Mouse (Mus musculus) cerebellum, adult 9-10 months (tissue): ENCODE data around the gene Madd.
A peak's percentile ranks its signal among the peaks of the same experiment; 100 is the strongest.

Experiments used
- DNase-seq: peaks from one replicate; pipeline ENCODE4 v3.0.0; 2022

The Madd gene

DNA sequence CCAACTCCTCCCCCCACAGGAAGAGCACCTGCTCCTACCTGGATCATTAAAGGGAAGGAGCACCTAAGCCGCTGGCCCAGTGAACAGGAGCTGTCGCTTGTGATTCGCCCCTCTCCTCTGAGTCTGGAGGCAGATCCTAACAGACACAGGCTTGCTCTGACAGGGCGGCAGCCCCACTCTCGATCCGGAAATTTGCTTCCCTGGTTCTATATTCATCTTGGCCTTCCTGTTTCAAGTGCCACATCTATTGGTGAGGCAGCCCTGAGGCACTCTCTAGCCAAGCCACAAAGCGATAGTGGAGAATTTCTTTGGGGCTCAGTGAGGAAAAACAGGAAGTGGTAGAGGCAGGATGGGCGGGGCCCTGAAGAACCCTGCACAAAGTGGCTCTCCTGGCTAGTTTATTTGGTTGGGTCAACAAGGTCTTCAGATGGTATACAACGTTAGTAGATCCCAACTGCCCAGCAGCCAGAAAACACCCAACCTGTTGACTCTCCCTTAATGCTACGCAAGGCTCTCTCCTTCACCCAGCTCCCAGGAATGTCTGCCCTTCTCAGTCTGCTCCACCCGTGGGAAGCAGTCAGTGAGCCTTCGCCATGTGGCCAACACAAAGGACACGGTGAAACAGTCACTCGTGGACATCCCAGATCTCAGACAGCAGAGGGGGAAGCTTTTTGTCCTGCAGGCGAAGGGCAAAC, at the start of gene Madd:
TSS of gene Madd (minus strand) at position 127 of the 695 bp plus-strand sequence.
- DNase-seq, result peak; percentile 63

DNA sequence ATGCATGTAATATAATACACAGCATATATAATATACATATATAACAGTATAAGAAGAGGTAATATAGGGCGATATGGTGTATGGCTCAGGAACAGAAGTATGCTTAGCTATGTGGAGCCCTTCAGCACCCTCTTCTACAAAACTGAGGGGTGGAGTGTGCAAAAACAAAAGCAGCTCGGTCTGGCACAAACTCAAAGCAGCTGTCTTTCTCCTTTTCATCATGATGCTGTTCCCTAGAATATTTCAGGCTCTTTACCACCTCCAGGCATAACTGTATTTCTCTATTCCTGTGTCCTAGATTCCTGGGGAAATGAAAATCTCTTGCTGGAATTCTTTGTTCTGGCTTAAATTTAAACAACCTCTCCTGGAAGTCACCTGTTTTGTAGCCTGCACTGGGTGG, 46.1 kb upstream of the Madd start:
- DNase-seq, result no peak

DNA sequence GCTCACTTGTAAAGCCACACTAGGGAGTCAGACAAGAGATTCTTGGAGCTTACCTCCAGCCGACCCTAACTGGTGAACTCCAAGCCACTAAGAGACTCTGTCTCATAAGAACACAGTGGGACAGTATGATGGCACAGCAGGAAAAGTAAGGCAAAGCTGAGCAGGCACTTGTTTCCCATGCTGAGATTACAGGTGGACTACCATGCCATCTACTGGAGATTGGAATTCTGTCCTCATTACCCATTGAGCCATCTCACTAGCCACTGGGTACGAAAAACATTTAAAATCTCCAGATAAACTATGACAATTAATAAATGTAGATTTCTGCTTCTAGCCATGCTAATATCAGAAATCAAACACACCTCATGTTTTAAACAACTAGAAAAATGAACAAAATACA, 40.0 kb upstream of the Madd start:
- no peak for DNase-seq

DNA sequence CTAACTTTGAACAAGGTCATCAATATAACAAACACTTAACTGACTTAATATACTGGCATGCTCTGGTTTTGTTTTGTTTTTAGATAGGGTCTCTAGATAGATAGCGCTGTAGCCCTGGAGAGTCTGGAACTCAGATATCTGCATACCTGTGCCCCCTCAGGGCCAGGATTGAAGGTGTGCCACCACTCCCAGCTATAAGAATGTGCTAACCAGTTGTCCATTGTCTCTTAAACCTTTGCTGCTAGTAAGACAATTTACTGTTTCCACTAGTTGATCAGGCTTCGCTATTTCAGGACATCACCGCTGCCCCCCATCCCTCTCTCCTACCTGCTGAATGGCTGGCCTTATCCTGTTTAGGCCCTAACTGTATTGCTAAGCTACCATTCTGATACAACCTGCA, 36.9 kb upstream of the Madd start:
- DNase-seq, result no peak

DNA sequence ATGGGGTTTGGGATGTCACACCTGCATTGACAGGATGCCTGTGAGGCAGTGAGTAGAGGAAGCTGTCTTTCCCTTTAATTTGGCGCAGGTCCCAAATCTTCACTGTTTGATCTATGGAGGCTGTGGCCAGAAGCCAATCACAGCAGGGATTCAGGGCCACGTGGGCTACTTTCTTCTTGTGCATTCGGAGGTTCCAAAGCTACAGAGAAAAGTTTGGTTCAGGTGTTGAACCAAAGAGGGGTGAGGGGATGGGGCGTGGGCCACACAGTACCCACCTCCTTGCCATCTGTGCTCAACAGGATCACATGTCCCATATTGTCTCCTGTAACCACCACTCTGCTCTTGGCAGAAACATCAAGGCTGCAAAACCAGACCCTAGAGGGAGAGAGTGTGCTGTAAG, 33.4 kb upstream of the Madd start:
- peak; percentile 44 for DNase-seq

DNA sequence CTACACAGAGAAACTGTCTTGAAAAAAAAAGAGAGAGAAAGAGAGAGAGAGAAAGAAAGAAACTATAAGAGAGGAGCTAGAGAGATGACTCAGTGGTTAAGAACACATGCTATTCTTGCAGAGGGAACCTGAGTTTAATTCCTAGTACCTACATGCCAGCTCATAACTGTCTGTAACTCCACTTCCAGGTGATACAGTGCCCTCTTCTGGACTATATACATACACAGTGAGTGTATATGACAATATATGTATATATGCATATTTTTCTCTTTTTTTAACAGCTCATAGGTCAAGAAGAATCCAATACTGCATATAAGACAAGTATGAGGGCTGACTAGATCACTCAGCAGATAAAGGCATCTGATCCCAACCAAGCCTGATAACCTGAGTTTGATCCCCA, 29.7 kb upstream of the Madd start:
- DNase-seq, result no peak

DNA sequence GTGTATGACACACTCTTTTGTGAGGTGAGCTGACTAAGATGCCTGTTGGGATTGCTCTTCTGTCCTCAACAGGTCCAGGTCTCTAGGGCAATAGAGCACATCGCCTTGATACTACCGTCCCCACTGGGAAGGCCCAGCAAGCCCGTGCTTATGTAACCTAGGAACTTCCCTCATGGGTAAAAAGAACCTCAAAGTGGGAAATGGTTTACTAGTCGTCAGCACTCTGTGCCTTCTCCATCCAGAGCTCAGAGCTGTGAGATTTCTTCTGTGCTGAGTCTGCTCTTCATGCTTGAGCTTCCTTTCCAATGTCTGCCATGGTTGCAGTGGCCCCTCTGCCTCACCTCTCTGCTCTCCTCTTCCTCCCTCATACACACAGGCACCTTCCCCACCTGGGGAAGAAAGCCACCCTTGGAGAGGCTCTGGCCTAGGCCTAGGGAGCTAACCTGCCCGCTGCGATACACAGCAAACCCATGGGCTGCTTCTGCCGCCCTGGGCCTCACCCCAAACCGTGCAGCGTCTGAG, 22.7 kb upstream of the Madd start:
- DNase-seq, result no peak

DNA sequence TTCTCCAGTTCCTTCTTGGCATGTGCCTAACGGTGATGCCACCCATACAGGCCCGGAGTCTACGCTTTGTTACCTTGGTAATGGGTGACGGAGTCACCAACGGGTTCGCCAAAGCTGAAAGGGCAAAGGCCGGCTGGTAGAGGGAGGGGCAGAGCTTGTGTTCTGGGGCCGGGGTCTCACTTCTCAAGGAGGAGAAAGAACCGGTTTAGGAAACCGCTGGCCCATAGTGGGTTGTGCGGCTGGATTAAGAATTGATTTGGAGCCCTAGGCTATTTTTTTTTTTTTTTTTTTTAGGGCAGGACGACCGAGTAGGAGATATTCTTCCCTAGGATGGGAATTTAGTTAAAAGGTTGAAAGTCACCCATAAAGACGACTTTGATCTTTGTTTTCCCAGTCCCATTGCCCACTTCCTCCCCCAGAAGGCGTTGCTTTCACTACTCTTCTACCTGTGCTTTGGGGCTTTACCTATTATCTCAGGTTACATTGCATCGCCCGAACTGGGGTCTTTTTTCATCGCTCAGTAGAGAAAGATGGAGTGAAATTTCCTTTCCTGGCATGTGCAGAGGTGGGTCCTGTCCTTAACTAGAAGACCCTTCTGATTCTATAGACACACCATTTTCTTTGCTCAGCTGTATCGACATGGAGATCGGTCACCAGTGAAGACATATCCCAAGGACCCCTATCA, 19.5 kb upstream of the Madd start:
- no peak for DNase-seq

DNA sequence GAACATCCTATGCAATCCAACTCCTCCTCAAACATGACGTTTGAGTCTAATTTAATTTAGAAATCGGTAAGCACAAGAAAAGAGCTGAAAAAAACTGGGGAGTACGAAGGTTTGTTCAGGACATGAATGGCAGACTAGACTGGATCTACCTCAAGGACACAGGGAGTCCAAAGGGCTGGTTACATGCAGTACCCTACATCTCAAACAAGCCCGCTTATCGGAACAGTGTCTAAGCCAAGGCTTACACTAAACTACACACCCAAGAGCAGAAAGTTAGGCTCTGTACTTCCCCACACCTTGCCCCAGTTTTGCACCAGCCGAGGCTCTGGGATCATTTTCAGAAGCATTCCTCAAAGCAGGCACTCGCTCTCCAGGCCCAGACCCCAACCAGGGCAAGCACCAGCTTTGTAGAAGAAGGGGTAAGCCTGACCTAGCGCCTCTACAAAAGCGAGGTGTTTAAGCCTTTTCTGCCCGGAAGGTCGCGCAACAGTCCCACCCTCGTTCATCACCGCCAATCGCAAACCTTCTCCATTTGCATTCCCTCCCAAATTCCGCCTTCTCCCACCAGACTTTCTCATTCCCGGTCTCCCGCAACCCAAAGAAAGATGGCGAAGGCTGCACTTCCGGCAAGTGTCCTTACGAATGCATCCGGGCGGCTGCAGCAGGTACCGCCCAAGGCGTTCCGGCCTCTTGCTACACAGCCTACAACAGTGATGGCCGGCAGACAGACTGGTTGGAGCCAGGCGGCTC, 18.8 kb upstream of the Madd start, which contains the start of the genes Nr1h3 and Acp2:
TSS of gene Nr1h3 (minus strand) at position 613 of the 750 bp plus-strand sequence.
TSS of gene Acp2 (plus strand) at position 664 of the 750 bp plus-strand sequence.
- peak; percentile 96 for DNase-seq

DNA sequence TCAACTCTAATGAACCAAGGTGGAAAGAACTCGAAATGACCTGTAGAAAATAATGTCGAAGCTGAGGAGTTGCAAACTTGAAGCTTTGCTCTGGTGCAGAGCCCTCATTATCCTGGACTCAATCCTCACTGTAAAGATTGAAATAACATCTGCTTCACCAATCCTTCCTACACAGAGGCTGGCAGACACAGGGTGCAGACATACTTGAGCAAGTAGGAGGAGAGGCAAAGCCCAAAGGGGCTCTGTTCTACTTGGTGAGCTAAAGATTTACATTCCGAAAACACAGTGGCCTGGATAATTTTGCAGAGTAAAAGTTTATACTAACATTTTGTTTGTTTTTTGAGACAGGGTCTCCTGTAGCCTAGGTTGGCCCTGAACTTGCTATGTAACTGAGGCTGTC, 15.3 kb upstream of the Madd start:
- no peak for DNase-seq

DNA sequence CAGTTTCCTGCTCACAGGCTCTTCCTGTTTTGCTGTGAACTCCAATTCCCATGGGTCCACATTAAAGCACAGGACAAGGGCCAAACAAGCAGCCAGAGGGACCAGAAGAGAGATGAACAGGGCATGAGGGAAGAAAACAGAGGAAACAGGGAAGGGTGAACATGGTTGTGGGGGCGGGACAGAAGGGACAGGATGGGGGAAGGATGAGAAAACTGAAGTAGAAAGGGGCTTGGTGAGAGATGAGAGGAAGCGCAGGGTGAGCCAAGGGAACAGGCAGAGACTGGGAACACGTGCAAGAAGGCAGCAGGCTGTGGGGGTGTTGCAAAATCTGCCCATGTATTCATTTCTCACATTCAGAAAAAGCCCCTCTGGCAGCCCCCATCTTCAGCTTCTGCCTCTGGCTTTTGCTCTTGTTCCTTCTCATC, 13.0 kb upstream of the Madd start:
- no peak for DNase-seq

DNA sequence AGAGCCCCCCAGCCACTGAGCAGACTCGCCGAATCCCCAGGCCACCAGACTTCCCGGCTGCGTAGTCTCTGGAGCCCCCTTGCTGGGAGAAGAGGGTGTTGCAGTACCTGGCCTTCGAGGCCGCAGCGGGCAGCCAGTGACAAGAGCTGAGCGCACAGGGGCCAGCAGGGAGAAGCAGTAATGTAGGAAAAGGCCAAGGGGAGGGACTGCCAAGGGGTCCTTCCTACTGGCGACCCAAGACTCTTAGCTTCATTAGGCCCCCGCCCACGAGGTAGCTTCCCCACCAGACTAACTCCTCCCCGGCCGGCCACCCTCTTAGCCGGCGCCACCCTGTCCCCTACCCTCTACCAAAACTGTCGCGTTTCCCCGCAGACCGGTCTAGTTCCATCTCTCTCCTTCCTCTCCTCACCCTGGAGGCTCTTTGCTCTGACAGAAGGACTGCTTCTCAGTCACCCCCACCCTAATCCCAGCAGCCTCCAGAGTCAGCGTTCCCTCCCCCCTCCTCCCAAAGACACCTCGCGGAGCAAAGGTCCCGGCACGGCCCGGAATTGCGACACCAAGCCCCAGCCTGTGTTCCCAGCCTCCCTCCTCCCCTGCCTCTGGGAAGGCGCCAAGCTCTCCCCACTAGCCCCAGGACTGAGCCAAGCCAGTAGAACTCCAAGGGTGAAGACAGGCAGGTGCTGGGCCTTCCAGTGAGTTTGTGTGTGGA, 11.1 kb upstream of the Madd start:
- DNase-seq, result peak; percentile 80

DNA sequence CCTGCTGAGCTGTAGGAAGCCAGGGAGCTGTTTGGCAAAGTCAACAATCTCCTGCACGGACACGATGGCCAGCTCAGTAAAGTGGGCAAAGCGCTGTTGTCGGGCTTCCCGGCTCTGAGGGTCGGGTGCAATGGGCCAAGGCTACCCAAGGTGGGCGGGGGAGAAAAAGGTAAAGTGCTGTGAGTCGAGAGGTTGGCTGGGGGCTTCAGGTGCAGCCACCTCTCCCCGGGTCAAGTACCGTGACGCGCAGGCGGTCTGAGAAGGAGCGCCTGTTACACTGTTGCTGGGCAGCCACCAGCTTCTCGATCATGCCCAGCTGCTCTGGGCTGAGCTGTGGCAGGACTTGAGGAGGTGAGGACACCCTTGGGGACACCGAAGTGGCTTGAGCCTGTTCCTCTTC, 6.9 kb upstream of the Madd start:
- DNase-seq, result no peak

DNA sequence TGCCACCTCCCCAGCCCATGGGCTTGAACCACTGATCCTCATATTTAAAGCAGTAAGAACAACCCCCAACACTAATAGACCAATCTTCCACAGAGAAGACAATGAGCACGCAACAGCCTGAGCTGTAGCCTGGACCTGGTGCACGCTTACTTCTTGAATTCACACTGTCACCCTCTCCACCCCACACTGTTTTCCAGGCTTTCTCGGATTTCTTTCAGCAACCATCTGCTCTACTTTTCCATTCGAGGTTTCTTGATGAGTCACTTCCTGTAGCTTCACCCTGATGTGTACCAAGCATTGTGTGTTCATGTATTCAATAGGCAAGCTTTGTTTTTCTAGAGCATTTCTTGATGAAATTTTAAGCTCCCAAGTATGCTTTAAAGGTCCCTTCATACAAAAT, 3.8 kb upstream of the Madd start:
- no peak for DNase-seq

DNA sequence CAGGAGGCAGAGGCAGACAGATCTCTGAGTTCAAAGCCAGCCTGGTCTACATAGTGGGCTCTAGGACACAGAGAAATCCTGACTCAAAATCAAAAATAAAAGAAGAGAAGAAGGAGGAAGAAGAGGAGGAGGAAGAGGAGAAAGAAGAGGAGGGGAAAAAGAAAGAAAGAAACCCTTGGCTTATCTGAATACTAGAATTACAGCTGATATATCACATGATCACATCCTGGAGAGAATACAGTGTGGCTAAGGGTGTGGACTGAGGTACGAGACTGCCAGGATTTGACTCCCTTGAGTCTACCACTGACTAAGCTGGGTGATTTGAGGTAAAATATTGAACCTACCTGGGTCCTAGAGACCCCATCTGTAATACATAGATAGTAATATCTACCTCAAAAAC, 2.6 kb upstream of the Madd start:
- DNase-seq, result no peak

DNA sequence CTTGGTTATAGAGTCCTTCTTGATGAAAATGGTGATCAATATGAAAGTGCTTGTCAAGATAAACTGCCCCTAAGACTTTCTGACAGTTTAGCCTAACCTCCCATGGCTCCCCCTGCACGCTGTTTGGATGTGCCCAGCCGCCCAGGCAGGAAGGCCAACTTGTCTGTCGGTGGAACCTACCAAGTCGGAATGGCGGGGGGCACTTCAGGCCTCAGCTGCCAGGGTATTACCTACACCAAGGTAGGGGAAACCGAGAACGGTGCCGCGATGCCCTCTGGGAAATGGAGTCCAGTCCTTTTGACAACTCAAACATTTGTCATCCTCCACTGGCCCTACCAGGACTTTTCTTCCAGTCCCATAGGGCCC, 506 bp downstream of the Madd start:
- peak; percentile 100 for DNase-seq

DNA sequence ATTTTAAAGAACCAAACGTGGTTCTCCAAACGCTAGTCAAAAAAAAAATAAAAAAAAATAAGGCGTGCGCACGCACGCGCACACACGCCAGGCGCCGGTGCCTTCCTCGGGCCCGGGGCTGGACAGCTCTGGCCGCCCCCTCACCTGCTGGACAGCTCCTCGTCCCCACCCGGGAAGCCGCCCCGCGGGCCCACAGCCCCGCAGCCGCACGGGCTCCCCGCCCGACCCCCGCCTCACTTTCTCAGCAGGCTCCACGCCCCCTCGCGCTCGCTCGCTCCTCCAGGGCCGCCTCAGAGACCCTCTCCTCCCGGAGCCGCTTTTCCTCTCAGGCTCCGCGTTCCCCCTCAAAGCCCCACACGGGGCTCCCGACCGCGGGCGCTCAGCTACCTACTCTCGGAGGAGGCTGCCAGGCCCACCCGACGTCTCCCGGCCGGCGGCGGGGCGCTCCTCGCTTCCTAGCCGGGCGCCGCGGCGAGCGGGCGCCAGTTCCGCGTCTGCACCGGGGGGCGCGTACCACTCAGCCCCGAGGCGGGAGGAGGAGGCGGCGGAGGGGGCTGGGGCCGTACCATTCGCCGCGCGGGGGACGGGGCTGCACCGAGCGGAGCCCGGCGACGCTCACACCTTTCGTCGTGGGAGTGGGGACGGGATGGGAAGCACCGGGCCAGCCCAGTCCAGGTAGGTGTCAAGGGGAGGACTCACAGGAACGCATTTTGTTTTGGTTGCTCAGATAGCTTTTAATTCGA, 1.1 kb downstream of the Madd start:
- DNase-seq, result no peak

DNA sequence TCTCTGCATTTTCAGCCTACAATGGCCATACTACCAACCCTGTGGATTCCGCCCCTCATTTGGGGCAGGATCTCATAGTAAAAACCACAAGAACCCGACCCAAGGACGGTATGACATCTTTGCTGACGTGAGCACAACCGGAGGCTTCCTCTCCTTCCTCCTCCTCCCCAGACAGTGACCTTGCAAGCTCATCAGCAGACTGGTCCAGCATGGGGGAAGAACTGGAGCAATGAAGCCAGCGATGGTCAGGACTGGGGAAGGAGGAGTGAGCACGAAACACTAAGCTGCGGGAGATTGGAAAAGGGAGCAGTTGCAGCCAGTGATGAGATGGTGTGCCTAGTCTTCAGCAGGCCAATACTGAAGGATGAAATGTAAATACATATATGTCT, 1.6 kb downstream of the Madd start:
- DNase-seq, result peak; percentile 81

DNA sequence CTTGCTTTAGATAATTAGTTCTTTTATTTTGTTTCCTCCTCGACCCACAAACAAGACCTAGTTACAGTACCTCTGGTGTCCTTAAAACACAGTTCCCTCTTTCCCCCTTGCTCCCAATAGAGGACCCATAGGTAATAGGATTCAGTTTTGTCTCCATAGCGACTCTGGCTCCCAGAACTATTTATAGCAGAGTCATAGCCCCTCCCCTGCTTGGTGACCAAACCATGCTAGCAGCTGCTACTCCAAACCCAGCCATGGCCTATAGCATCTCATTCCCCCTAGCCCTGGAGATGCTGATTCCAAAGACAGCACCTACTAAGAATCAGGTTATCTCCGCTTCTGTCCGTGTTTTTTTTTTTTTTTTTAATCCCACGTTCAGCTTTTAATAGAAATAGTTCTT, 2.9 kb downstream of the Madd start:
- DNase-seq, result peak; percentile 72

DNA sequence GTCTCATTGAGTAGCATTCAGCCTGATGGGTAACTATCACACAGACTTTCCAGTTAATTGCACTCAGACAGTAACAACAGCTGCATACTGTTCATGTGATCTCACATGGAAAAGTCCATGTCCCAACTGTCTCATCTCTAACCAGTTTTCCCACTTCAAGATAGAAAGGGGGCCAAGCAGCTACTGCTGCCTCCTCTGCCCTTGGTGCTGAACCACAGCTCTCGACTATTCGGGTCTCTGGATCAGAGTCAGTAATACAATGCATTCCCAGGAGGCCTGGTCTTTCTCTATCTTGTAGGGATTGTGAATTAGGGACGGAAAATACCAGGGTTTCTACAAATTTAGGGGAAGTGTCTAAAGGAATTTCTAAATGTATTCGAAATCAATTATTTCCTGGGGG, 3.8 kb downstream of the Madd start:
- no peak for DNase-seq

DNA sequence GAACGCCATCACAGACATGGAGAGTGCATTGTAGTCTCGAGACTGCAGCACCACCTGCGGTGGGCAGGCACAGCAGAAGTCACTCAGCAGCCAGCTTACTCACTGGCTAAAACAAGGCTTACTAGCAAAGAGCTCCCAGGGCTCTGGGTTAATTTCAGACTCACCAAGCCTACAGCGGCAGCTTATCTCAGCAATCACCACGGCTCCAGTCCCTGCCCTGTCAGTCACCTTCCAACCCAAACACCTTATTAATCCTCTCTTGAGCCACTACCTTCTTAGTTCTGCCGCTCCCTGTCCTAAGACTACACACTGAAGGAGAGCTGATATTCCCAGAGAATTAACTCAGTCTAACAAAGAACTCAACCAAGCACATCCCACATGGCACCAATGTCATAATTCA, 7.4 kb downstream of the Madd start:
- DNase-seq, result no peak

DNA sequence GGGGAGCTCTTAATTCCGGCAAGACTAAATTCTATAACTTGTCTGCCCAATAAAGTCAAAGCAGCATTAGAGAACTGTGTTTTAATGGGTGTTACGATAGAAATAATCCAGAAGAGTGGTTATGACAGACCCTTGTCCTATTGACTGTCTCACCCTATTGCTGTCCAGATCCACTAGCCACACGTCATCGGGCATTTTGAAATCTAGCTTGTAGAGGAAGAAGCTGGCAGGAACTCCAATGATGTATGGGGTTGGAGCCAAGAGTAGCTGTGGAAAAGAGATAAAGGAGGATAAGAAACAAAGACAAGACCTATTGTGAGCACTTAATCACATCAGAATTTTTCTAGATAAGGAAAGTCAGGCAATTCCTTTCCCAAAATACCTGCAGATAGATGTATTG, 8.1 kb downstream of the Madd start:
- no peak for DNase-seq
